Mouse (Mus musculus) cortical plate, adult 2 months (tissue): ENCODE data around the gene Hist1h4i. TPM values are rescaled to one million over a fixed set of nuclear protein-coding genes. Genes with fewer than 3 reads are reported as not detected.

Experiments used
- H3K27ac ChIP-seq: fragments of 200-500 bp; 2 replicates; pipeline ENCODE4 v1.5.1; 2012; ENCODE audit warnings: low read length, control low read depth, inconsistent platforms; ENCODE audit not compliant: insufficient read depth
- H3K4me1 ChIP-seq: fragments of 200-500 bp; 2 replicates; pipeline ENCODE4 v1.6.1; 2011; ENCODE audit warnings: low read length; ENCODE audit not compliant: control insufficient read depth, insufficient read depth
- H3K4me3 ChIP-seq: fragments of 200-500 bp; 2 replicates; pipeline ENCODE4 v1.5.1; 2011; ENCODE audit warnings: mild to moderate bottlenecking, low read length, control low read depth; ENCODE audit not compliant: insufficient read depth
- CTCF ChIP-seq: fragments of 200-500 bp; IDR thresholded peaks from 2 replicates; pipeline ENCODE4 v1.5.1; 2011; ENCODE audit warnings: mild to moderate bottlenecking, control low read depth, low read length; ENCODE audit not compliant: insufficient read depth; ENCODE audit errors: extremely low read depth
- POLR2A ChIP-seq: fragments of 200-500 bp; IDR thresholded peaks from 2 replicates; pipeline ENCODE4 v1.6.1; 2011; ENCODE audit warnings: mild to moderate bottlenecking, low read length, control low read depth; ENCODE audit not compliant: insufficient read depth; ENCODE audit errors: extremely low read depth
- polyA plus RNA-seq: library from polyadenylated mRNA; depleted of rRNA; stranded (reverse); fragments of >200 nt; gene quantifications from 2 replicates; pipeline ENCODE4 v1.2.3, GENCODE M21; 2012

Gene Hist1h4i
- polyA plus RNA-seq, 1 experiment: 7.9 TPM

DNA sequence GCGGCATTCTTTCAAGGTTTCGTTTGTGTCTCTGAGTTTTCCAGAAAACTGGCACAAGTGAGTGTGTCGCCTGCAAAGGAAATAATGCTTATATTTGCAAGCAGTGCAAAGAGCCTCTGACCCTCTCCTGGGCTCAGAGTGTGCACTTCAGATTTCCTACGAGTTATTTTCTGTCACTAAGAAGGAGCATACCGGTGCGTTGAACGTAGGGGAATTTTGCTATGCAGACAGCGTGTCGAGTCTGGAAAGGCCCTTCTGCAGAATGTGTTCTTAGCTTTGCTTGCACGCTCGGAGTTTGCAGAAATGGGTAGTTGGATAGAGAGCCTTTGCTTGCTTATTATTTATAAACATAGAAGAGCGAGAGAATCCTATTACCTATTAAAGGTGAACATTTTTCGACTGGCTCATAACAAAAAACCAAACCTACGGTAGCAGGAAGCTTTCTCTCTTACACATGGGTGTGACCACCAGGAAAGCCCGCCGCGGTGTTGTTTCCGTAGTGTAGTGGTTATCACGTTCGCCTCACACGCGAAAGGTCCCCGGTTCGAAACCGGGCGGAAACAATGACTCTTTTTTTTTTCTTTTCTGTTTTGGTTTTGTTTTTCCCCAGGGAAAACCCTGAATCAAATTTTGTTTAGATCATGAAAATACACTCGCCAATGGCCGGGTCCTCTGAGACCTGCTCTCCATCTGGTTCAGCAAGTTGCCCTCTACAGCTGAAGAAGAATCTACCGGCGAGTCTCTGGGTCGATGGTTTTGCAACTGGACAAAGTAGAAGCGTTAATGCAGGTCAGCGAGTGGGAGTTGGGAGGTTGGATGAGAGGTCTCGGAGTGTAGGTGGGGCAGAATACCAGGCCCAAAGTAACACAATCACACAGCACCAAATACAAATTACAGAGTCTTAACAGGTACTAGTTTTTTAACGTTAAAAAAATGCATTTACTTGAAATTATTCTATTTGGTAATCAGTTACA lies 14.8 kb downstream of the Hist1h4i start:
- Histone ChIP-seq H3K27ac (no peak overlapping the region), H3K4me1 (no peaks in the 10 kb centered on the region), H3K4me3 (peak overlapping the region; percentile 60)
- TF ChIP-seq POLR2A (no peak), CTCF (no peak)

DNA sequence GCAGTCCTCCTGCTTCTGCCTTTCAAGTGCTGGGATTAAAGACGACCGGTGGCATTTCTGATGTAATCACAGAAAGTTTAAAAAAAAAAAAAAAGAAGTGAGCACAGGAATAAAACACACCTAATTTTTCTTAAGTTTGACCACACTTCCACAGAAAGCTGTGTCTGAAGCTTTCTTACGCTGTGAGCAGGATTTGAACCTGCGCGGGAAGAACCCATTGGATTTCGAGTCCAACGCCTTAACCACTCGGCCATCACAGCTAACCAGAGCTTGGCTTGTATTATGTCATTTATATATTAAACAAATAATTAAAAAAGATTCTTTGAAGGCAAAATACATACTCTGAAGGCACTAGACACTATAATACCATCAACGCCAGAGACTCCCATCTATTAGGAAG lies 18.9 kb downstream of the Hist1h4i start:
- Histone ChIP-seq H3K27ac (no peak overlapping the region), H3K4me3 (peak overlapping the region; percentile 27; the same call in 1 of the 2 replicates), H3K4me1 (no peaks in the 10 kb centered on the region)
- TF ChIP-seq CTCF: no peak
- TF ChIP-seq POLR2A: no peak

GRCm38 (mm10) chr13:22021581-22021980 lies 19.6 kb downstream of the Hist1h4i start:
- H3K27ac ChIP-seq: no peak overlapping the region
- H3K4me3 ChIP-seq: peak overlapping the region; percentile 27
- H3K4me1 ChIP-seq: no peaks in the 10 kb centered on the region
- TF ChIP-seq CTCF (no peak), POLR2A (no peak)

- H3K27ac ChIP-seq: no peak overlapping the region
Observed at GRCm38 (mm10) chr13:22020901-22021339, 20.2 kb downstream of the Hist1h4i start.

GRCm38 (mm10) chr13:22019934-22020835 lies 21.0 kb downstream of the Hist1h4i start:
- TF ChIP-seq POLR2A (no peak), CTCF (no peak)
- Histone ChIP-seq H3K27ac (no peak overlapping the region), H3K4me3 (peak overlapping the region; percentile 27), H3K4me1 (no peaks in the 10 kb centered on the region)

More at GRCm38 (mm10) chr13:22020901-22021339, 20.2 kb downstream of the Hist1h4i start:
- peak overlapping the region; percentile 27; the same call in 1 of the 2 replicates for H3K4me3 ChIP-seq
- no peak for TF ChIP-seq CTCF
- TF ChIP-seq POLR2A: no peak
- no peaks in the 10 kb centered on the region for H3K4me1 ChIP-seq

- Histone ChIP-seq H3K4me1 (no peaks in the 10 kb centered on the region), H3K4me3 (no peak overlapping the region), H3K27ac (no peak overlapping the region)
- TF ChIP-seq CTCF: no peak
- no peak for TF ChIP-seq POLR2A
Observed at GRCm38 (mm10) chr13:22015479-22016450, 25.4 kb downstream of the Hist1h4i start.

GRCm38 (mm10) chr13:22014411-22014845 lies 26.7 kb downstream of the Hist1h4i start:
- Histone ChIP-seq H3K27ac (no peak overlapping the region), H3K4me1 (no peaks in the 10 kb centered on the region), H3K4me3 (no peak overlapping the region)
- TF ChIP-seq CTCF (no peak), POLR2A (no peak)

DNA sequence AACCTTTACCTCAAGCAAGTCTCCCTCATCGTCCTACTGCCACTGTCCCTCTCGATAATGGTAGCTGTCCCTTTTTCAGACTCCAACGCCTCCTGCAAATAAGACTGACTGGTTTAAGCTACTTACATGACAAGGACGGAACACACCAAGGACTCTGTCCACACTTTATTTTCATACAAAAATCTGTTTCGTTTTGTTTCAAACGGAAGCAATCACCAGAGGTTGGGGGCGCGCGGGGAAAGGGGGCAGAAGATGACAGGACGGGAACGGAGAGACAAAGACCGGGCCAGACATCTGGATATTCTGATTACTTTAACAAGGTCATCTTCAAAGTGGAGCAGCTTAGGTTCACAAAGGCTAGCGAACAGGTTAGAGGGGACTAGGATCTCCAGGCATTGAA lies 27.4 kb downstream of the Hist1h4i start:
- TF ChIP-seq POLR2A (no peak), CTCF (no peak)
- no peak overlapping the region for H3K27ac ChIP-seq
- H3K4me1 ChIP-seq: no peaks in the 10 kb centered on the region
- no peak overlapping the region for H3K4me3 ChIP-seq

- Histone ChIP-seq H3K27ac (no peak within 1 kb of the TSS), H3K4me3 (no peak within 1 kb of the TSS), H3K4me1 (no peaks in the 10 kb centered on the region)
- TF ChIP-seq POLR2A: no peak
- no peak for TF ChIP-seq CTCF
Observed at GRCm38 (mm10) chr13:22009642-22010041, 31.5 kb downstream of the Hist1h4i start, which contains the start of gene Prss16. Gene Prss16 (minus strand): TSS chr13:22009742.
